Mouse (Mus musculus) ES-E14 (cell line): ENCODE data around the gene Mpzl3.

Source experiments
- CHD2 ChIP-seq: IDR thresholded peaks from 2 replicates; pipeline ENCODE4 v1.6.1; 2014; ENCODE audit warnings: mild to moderate bottlenecking, low read depth, low read length, inconsistent platforms
- ZC3H11A ChIP-seq: IDR thresholded peaks from 2 replicates; pipeline ENCODE4 v1.6.1; 2012; ENCODE audit warnings: low read depth, mild to moderate bottlenecking, inconsistent platforms, low read length, borderline replicate concordance

GRCm38 (mm10) chr9:45077859-45078258 lies 22.9 kb downstream of the Mpzl3 start:
- TF ChIP-seq ZC3H11A (no peak), CHD2 (no peak)
